Mouse (Mus musculus) testis, adult 2 months (tissue): ENCODE measurements around the gene Wdfy4. TPM values are rescaled to one million over a fixed set of nuclear protein-coding genes. Genes with fewer than 3 reads are reported as not detected.

Experiments used
- H3K27ac ChIP-seq: fragments of 200-500 bp; 2 replicates; pipeline ENCODE4 v1.5.1; 2012; ENCODE audit warnings: low read depth, low read length; ENCODE audit not compliant: control insufficient read depth, insufficient read depth
- H3K27me3 ChIP-seq: fragments of 200-500 bp; 2 replicates; pipeline ENCODE4 v1.6.1; 2012; ENCODE audit warnings: mild to moderate bottlenecking, low read length, moderate library complexity; ENCODE audit not compliant: control insufficient read depth, insufficient read depth
- H3K36me3 ChIP-seq: fragments of 200-500 bp; 2 replicates; pipeline ENCODE4 v1.6.1; 2012; ENCODE audit warnings: mild to moderate bottlenecking, low read length; ENCODE audit not compliant: control insufficient read depth, insufficient read depth
- H3K4me1 ChIP-seq: fragments of 200-500 bp; 2 replicates; pipeline ENCODE4 v1.6.1; 2012; ENCODE audit warnings: low read length; ENCODE audit not compliant: control insufficient read depth, insufficient read depth
- H3K4me3 ChIP-seq: fragments of 200-500 bp; 2 replicates; pipeline ENCODE4 v1.5.1; 2012; ENCODE audit warnings: low read depth, mild to moderate bottlenecking, low read length, moderate library complexity, mixed read lengths; ENCODE audit not compliant: control insufficient read depth
- CTCF ChIP-seq: fragments of 200-500 bp; IDR thresholded peaks from 2 replicates; pipeline ENCODE4 v1.5.1; 2012; ENCODE audit warnings: low read depth, mild to moderate bottlenecking, inconsistent platforms, low read length, moderate library complexity; ENCODE audit not compliant: control insufficient read depth, insufficient read depth, insufficient replicate concordance
- POLR2A ChIP-seq: fragments of 200-500 bp; IDR thresholded peaks from 2 replicates; pipeline ENCODE4 v1.6.1; 2012; ENCODE audit warnings: low read depth, mild to moderate bottlenecking, inconsistent platforms, low read length, moderate library complexity; ENCODE audit not compliant: control insufficient read depth
- polyA plus RNA-seq: library from polyadenylated mRNA; depleted of rRNA; stranded (reverse); fragments of >200 nt; gene quantifications from 2 replicates; pipeline ENCODE4 v1.2.3, GENCODE M21; 2012

The Wdfy4 gene
- polyA plus RNA-seq, 1 experiment, result 4.0 TPM

- Histone ChIP-seq H3K36me3 (no peaks in the 10 kb centered on the region), H3K27me3 (no peaks in the 10 kb centered on the region), H3K27ac (no peak overlapping the region), H3K4me1 (peaks cover 6% of the 10 kb centered on the region), H3K4me3 (no peak overlapping the region)
- TF ChIP-seq POLR2A, result no peak
- TF ChIP-seq CTCF, result no peak
These were observed 29.4 kb upstream of the Wdfy4 start for GRCm38 (mm10) chr14:33214767-33215128.

GRCm38 (mm10) chr14:33213823-33214766 lies 28.8 kb upstream of the Wdfy4 start, which contains the start of gene Arhgap22:
Gene Arhgap22 (plus strand): TSS chr14:33214026.
- Histone ChIP-seq H3K4me3 (peak within 1 kb of the TSS; percentile 67), H3K27me3 (no peaks in the 10 kb centered on the region), H3K27ac (no peak within 1 kb of the TSS), H3K4me1 (peaks cover 6% of the 10 kb centered on the region), H3K36me3 (no peaks in the 10 kb centered on the region)
- TF ChIP-seq CTCF (peak; percentile 94), POLR2A (no peak)

GRCm38 (mm10) chr14:33212958-33213309 lies 27.6 kb upstream of the Wdfy4 start:
- Histone ChIP-seq H3K27ac (no peak overlapping the region), H3K36me3 (no peaks in the 10 kb centered on the region), H3K4me3 (no peak overlapping the region), H3K27me3 (no peaks in the 10 kb centered on the region), H3K4me1 (peaks cover 6% of the 10 kb centered on the region)
- TF ChIP-seq CTCF, result no peak
- TF ChIP-seq POLR2A, result no peak

- no peaks in the 10 kb centered on the region for H3K36me3 ChIP-seq
- H3K27ac ChIP-seq, result no peak overlapping the region
- TF ChIP-seq POLR2A (no peak), CTCF (no peak)
- H3K4me3 ChIP-seq, result no peak overlapping the region
- no peaks in the 10 kb centered on the region for H3K27me3 ChIP-seq
- peaks cover 6% of the 10 kb centered on the region for H3K4me1 ChIP-seq
These were observed 27.1 kb upstream of the Wdfy4 start for GRCm38 (mm10) chr14:33212271-33212957.

GRCm38 (mm10) chr14:33210806-33211205 lies 25.5 kb upstream of the Wdfy4 start:
- Histone ChIP-seq H3K4me3 (no peak overlapping the region), H3K27me3 (no peaks in the 10 kb centered on the region), H3K36me3 (no peaks in the 10 kb centered on the region), H3K4me1 (peaks cover 6% of the 10 kb centered on the region), H3K27ac (no peak overlapping the region)
- TF ChIP-seq POLR2A, result no peak
- TF ChIP-seq CTCF, result no peak

GRCm38 (mm10) chr14:33208331-33208730 lies 23.0 kb upstream of the Wdfy4 start:
- TF ChIP-seq CTCF (no peak), POLR2A (no peak)
- Histone ChIP-seq H3K27me3 (no peaks in the 10 kb centered on the region), H3K36me3 (no peaks in the 10 kb centered on the region), H3K4me3 (no peak overlapping the region), H3K27ac (no peak overlapping the region), H3K4me1 (peaks cover 5% of the 10 kb centered on the region)

- H3K27me3 ChIP-seq, result no peaks in the 10 kb centered on the region
- no peak overlapping the region for H3K4me3 ChIP-seq
- H3K36me3 ChIP-seq, result no peaks in the 10 kb centered on the region
- no peak overlapping the region for H3K27ac ChIP-seq
- TF ChIP-seq POLR2A (no peak), CTCF (peak; percentile 52; the same call in 1 of the 2 replicates)
- peaks cover 5% of the 10 kb centered on the region for H3K4me1 ChIP-seq
These were observed 21.7 kb upstream of the Wdfy4 start for GRCm38 (mm10) chr14:33207011-33207410.
